Mouse (Mus musculus) liver (tissue): ENCODE measurements around the gene Gpr150.

Source experiments
- DNase-seq: peaks from one replicate; pipeline ENCODE4 v3.0.0-alpha.2; 2020; ENCODE audit warnings: mixed read lengths

The Gpr150 gene

GRCm38 (mm10) chr13:76056896-76057266 lies at the start of gene Gpr150:
Gene Gpr150, minus strand, starts transcription at chr13:76056996.
- no peak for DNase-seq

GRCm38 (mm10) chr13:76101989-76102388 lies 45.2 kb upstream of the Gpr150 start:
- no peak for DNase-seq

GRCm38 (mm10) chr13:76098493-76099303 lies 41.9 kb upstream of the Gpr150 start, which contains the start of the genes Arsk and Ttc37:
Gene Arsk, minus strand, starts transcription at chr13:76098660.
Gene Ttc37, plus strand, starts transcription at chr13:76098734.
- DNase-seq, result peak; percentile 96

GRCm38 (mm10) chr13:76098116-76098492 lies 41.3 kb upstream of the Gpr150 start:
- DNase-seq, result peak; percentile 73

GRCm38 (mm10) chr13:76074323-76074722 lies 17.5 kb upstream of the Gpr150 start:
- no peak for DNase-seq

- no peak for DNase-seq
Observed at GRCm38 (mm10) chr13:76064363-76064945, 7.7 kb upstream of the Gpr150 start.

- DNase-seq, result no peak
Observed at GRCm38 (mm10) chr13:76063548-76063947, 6.8 kb upstream of the Gpr150 start.

GRCm38 (mm10) chr13:76062569-76062968 lies 5.8 kb upstream of the Gpr150 start:
- DNase-seq, result no peak

GRCm38 (mm10) chr13:76062126-76062525 lies 5.3 kb upstream of the Gpr150 start:
- no peak for DNase-seq

GRCm38 (mm10) chr13:76059591-76059990 lies 2.8 kb upstream of the Gpr150 start:
- no peak for DNase-seq

GRCm38 (mm10) chr13:76057267-76058069 lies 672 bp upstream of the Gpr150 start:
- no peak for DNase-seq

GRCm38 (mm10) chr13:76056261-76056724 lies 503 bp downstream of the Gpr150 start:
- peak; percentile 91 for DNase-seq

- peak; percentile 94 for DNase-seq
Observed at GRCm38 (mm10) chr13:76055391-76056232, 1.2 kb downstream of the Gpr150 start.

GRCm38 (mm10) chr13:76044971-76045370 lies 11.8 kb downstream of the Gpr150 start:
- no peak for DNase-seq

GRCm38 (mm10) chr13:76042455-76042854 lies 14.3 kb downstream of the Gpr150 start:
- DNase-seq, result no peak

GRCm38 (mm10) chr13:76024588-76024987 lies 32.2 kb downstream of the Gpr150 start:
- no peak for DNase-seq

- DNase-seq, result no peak
Observed at GRCm38 (mm10) chr13:76021782-76022181, 35.0 kb downstream of the Gpr150 start.

GRCm38 (mm10) chr13:76018844-76019400 lies 37.9 kb downstream of the Gpr150 start:
- no peak for DNase-seq

- peak; percentile 97 for DNase-seq
Observed at GRCm38 (mm10) chr13:76017974-76018843, 38.6 kb downstream of the Gpr150 start, which contains the start of gene Rfesd. Gene Rfesd, minus strand, starts transcription at chr13:76018719.

GRCm38 (mm10) chr13:76017465-76017864 lies 39.3 kb downstream of the Gpr150 start:
- DNase-seq, result peak; percentile 78

GRCm38 (mm10) chr13:76014511-76014910 lies 42.3 kb downstream of the Gpr150 start:
- DNase-seq, result no peak
